Mouse (Mus musculus): ENCODE results near the gene Kmt5b.

Gene Kmt5b

GRCm38 (mm10) chr19:3767276-3767780 lies at the start of gene Kmt5b:
Kmt5b (plus strand) TSS chr19:3767421.
- DNase-seq = peak; percentile 53

GRCm38 (mm10) chr19:3718481-3719361 lies 48.5 kb upstream of the Kmt5b start:
- peak; percentile 71 for DNase-seq

GRCm38 (mm10) chr19:3719362-3719891 lies 47.8 kb upstream of the Kmt5b start:
- DNase-seq = peak; percentile 46

GRCm38 (mm10) chr19:3723170-3723569 lies 44.1 kb upstream of the Kmt5b start:
- no peak for DNase-seq

- DNase-seq = no peak
Measured at GRCm38 (mm10) chr19:3723904-3724303, 43.3 kb upstream of the Kmt5b start.

GRCm38 (mm10) chr19:3724779-3725178 lies 42.4 kb upstream of the Kmt5b start:
- peak; percentile 41 for DNase-seq

- no peak for DNase-seq
Measured at GRCm38 (mm10) chr19:3728901-3729300, 38.3 kb upstream of the Kmt5b start.

GRCm38 (mm10) chr19:3730781-3731646 lies 36.2 kb upstream of the Kmt5b start:
- DNase-seq = no peak

- no peak for DNase-seq
Measured at GRCm38 (mm10) chr19:3736001-3736400, 31.2 kb upstream of the Kmt5b start.

GRCm38 (mm10) chr19:3739650-3740049 lies 27.6 kb upstream of the Kmt5b start:
- DNase-seq = no peak

GRCm38 (mm10) chr19:3742716-3743115 lies 24.5 kb upstream of the Kmt5b start:
- no peak for DNase-seq

- DNase-seq = no peak
Measured at GRCm38 (mm10) chr19:3743362-3743761, 23.9 kb upstream of the Kmt5b start.

GRCm38 (mm10) chr19:3743851-3744512 lies 23.2 kb upstream of the Kmt5b start:
- DNase-seq = peak; percentile 52

GRCm38 (mm10) chr19:3752621-3753239 lies 14.5 kb upstream of the Kmt5b start:
- DNase-seq = no peak

GRCm38 (mm10) chr19:3753240-3753633 lies 14.0 kb upstream of the Kmt5b start:
- DNase-seq = no peak

GRCm38 (mm10) chr19:3753738-3754137 lies 13.5 kb upstream of the Kmt5b start:
- no peak for DNase-seq

GRCm38 (mm10) chr19:3757861-3758260 lies 9.4 kb upstream of the Kmt5b start:
- DNase-seq = no peak

GRCm38 (mm10) chr19:3765221-3765820 lies 1.9 kb upstream of the Kmt5b start:
- no peak for DNase-seq

- DNase-seq = no peak
Measured at GRCm38 (mm10) chr19:3766378-3766777, 843 bp upstream of the Kmt5b start.

GRCm38 (mm10) chr19:3767781-3768696 lies 818 bp downstream of the Kmt5b start:
- DNase-seq = peak; percentile 87

Measured in right cerebral cortex, adult 18-20 months (tissue).